Mouse (Mus musculus): Measurements from ENCODE around the gene Dhx40.

DNA sequence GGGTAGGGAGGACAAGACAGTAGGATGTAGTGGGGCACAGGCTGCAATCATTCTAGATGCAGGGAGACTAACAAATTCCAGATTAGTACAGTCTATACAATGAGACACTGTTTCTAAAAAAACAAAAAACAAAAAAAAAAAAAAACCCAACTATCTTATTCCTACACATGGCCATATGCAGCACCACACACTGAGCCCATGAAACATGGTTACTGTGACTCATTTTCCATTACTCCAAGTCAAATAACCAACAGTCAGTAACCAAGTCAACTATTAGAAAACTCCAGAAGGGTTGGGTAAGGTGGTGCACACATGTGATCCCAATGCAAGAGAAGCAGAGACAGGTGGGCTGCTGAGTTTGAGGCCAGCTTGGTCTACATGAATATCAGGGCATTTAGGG is 55.1 kb downstream of the Dhx40 start:
- TF ChIP-seq CTCF (IDR thresholded peaks at IDR 0.05; ENCODE audit: borderline replicate concordance, control insufficient read depth, extremely low read depth, insufficient read depth, low read length, poor library complexity): no peak
- no peak for TF ChIP-seq POLR2A (IDR thresholded peaks at IDR 0.05; ENCODE audit: control insufficient read depth, extremely low read depth, insufficient read depth, low read length, poor library complexity)

All from thymus, adult 2 months (tissue).